8 mouse cellular contexts compared by ENCODE assay signal in the genomic region with DNA sequence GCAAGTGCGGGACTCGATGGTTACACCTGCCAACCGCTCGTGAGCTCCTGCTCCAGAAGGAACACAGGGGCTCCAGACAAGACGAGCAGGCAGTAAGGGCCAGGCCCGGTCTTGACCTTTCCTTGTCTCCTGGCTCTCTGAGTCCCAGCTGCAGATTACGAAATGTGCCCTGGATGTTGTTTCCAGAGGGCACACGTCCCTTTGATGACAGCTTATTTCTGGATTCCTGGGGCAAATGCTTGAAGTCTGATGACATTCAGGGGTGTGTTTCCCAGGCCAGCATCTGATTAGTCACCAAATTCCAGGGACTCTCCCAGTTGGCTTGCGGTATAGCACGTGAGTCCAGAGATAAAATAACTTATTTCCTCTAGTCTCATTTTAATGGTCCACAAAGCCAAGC.
DNase-seq lines count a peak whose midpoint lies in the region; ATAC-seq and TF ChIP-seq lines count a peak whose summit lies in the region.

No protein-coding gene starts in this region.

- H3K9ac ChIP-seq in heart, embryonic 11.5 days (ENCODE audit: low read depth, low read length) = no peak overlapping the region

- intact Hi-C loops in gastrocnemius, adult 2 months (cut with DNase I) = loop anchor here (2.0 kb wide), 2 partner anchors 34 to 42 kb away; no protein-coding TSS in a partner anchor

- peaks cover 42% of the 10 kb centered on the region for H3K4me1 ChIP-seq in heart, embryonic 11.5 days (ENCODE audit: control insufficient read depth, insufficient read depth, low read length)
- H3K4me1 ChIP-seq in lung, adult 2 months (ENCODE audit: control insufficient read depth, insufficient read depth, low read length) = peaks cover 19% of the 10 kb centered on the region

- TF ChIP-seq POLR2A in lung, adult 2 months (IDR thresholded peaks at IDR 0.05; ENCODE audit: borderline replicate concordance, extremely low read depth, low read depth, low read length) = no peak

- TF ChIP-seq CTCF in gastrocnemius, adult 2 months (IDR thresholded peaks at IDR 0.05) = no peak
- TF ChIP-seq CTCF in lung, adult 2 months (IDR thresholded peaks at IDR 0.05; ENCODE audit: insufficient read depth, low read length) = no peak

- WGBS in heart, embryonic 11.5 days (ENCODE audit: insufficient replicate concordance) = 24% methylated on average over 10 of the region's 10 CpGs
- WGBS in lung, adult 2 months = 26% methylated on average over 10 of the region's 10 CpGs

- H3K27ac ChIP-seq in gastrocnemius, adult 2 months = peak overlapping the region; percentile 95
- peak overlapping the region; percentile 76 for H3K27ac ChIP-seq in heart, embryonic 11.5 days (ENCODE audit: low read depth, low read length)

- no peaks in the 10 kb centered on the region for H3K36me3 ChIP-seq in heart, embryonic 11.5 days (ENCODE audit: control insufficient read depth, insufficient read depth, low read length)

- peak overlapping the region; percentile 50 for H3K4me3 ChIP-seq in gastrocnemius, adult 2 months
- H3K4me3 ChIP-seq in heart, embryonic 11.5 days (ENCODE audit: low read depth, low read length) = no peak overlapping the region
- no peak overlapping the region for H3K4me3 ChIP-seq in lung, adult 2 months (replicated peaks; ENCODE audit: extremely low read depth, low read depth, low read length)

- peak; percentile 5; the same call in 1 of the 2 replicates for ATAC-seq in heart, embryonic 11.5 days (replicated peaks; ENCODE audit: insufficient number of reproducible peaks, low FRiP score, low TSS enrichment)
- ATAC-seq in erythroid progenitor cell, adult 5-6 weeks (replicated peaks; ENCODE audit: low FRiP score, poor library complexity, severe bottlenecking) = no peak

- peak; percentile 87 for DNase-seq in gastrocnemius, adult 2 months
- no peak for DNase-seq in gastrocnemius, postnatal 4 days (ENCODE audit: low spot score in 2 of 2)
- DNase-seq in adrenal gland, adult 18-20 months (ENCODE audit: low spot score in 2 of 2) = peak; percentile 44 to 63
- DNase-seq in lung, adult 2 months = peak; percentile 58
- DNase-seq in spleen, postnatal 14 days (ENCODE audit: low spot score in 2 of 2) = no peak
- DNase-seq in spleen, postnatal 36 days (ENCODE audit: low spot score in 2 of 2) = no peak

- H3K4me2 ChIP-seq in heart, embryonic 11.5 days = no peak overlapping the region

- H3K9me3 ChIP-seq in heart, embryonic 11.5 days (replicated peaks; ENCODE audit: control insufficient read depth, low read length) = no peaks in the 10 kb centered on the region

- H3K27me3 ChIP-seq in heart, embryonic 11.5 days (ENCODE audit: control insufficient read depth, insufficient read depth, low read length) = no peaks in the 10 kb centered on the region

Comparison
In these comparisons a context has a peak if more than half of its experiments do, and no peak if none do; other contexts are left out.
1. DNase-seq: peak in gastrocnemius, adult 2 months (single experiment), adrenal gland, adult 18-20 months (2 of 2) and lung, adult 2 months (single experiment); none in gastrocnemius, postnatal 4 days (0 of 2), spleen, postnatal 14 days (0 of 2) and spleen, postnatal 36 days (0 of 2).